In genomic region chr9:24695700-24696404, GRCm38 (mm10) we compare ENCODE assay signal across 8 mouse cellular contexts. TPM values are rescaled to one million over a fixed set of nuclear protein-coding genes. Genes with fewer than 3 reads are reported as not detected.
DNase-seq lines count a peak whose midpoint lies in the region; ATAC-seq lines count a peak whose summit lies in the region.

Gene Dpy19l2, minus strand, starts transcription at chr9:24696293.

- peak within 1 kb of the TSS; percentile 45 for H3K4me3 ChIP-seq in kidney, embryonic 14.5 days (ENCODE audit: low read length)
- H3K4me3 ChIP-seq in midbrain, embryonic 10.5 days: peak within 1 kb of the TSS; percentile 66

- H3K36me3 ChIP-seq in kidney, embryonic 14.5 days (ENCODE audit: control insufficient read depth, insufficient read depth, low read length): no peaks in the 10 kb centered on the region
- H3K36me3 ChIP-seq in midbrain, embryonic 10.5 days: no peaks in the 10 kb centered on the region

- H3K4me2 ChIP-seq in kidney, embryonic 14.5 days (replicated peaks; ENCODE audit: low read depth, low read length): peak within 1 kb of the TSS; percentile 91

- H3K27me3 ChIP-seq in kidney, embryonic 14.5 days (ENCODE audit: control insufficient read depth, insufficient read depth, low read length): peaks cover 13% of the 10 kb centered on the region; the same call in 1 of the 2 replicates
- H3K27me3 ChIP-seq in midbrain, embryonic 10.5 days (ENCODE audit: low read depth, poor library complexity, severe bottlenecking): peaks cover 21% of the 10 kb centered on the region

- peak within 1 kb of the TSS; percentile 23; the same call in 1 of the 2 replicates for H3K9ac ChIP-seq in kidney, embryonic 14.5 days (ENCODE audit: low read depth, low read length)

- WGBS in kidney, embryonic 14.5 days: under 1% methylated on average over 45 of the region's 45 CpGs
- WGBS in midbrain, embryonic 10.5 days: 2% methylated on average over 45 of the region's 45 CpGs

- no peak for DNase-seq in kidney, adult 18-20 months
- peak; percentile 20 to 30 for DNase-seq in frontal cortex, postnatal 36 days (ENCODE audit: low spot score in 2 of 2)
- DNase-seq in layer of hippocampus, postnatal 14 days (ENCODE audit: low spot score in 2 of 2): peak; percentile 10 to 14
- DNase-seq in midbrain, embryonic 10.5 days (ENCODE audit: low spot score): peak; percentile 80
- peak; percentile 60 for DNase-seq in testis, postnatal 10 days (ENCODE audit: low spot score)
- no peak for DNase-seq in spleen, postnatal 14 days (ENCODE audit: low spot score in 2 of 2)

- peak; percentile 93 for ATAC-seq in kidney, embryonic 14.5 days (ENCODE audit: low FRiP score, low TSS enrichment)
- ATAC-seq in common myeloid progenitor, adult 5-6 weeks (replicated peaks; ENCODE audit: low read depth, poor library complexity, severe bottlenecking): peak; percentile 39

- H3K27ac ChIP-seq in kidney, embryonic 14.5 days (ENCODE audit: low read depth, low read length): no peak within 1 kb of the TSS
- H3K27ac ChIP-seq in midbrain, embryonic 10.5 days (replicated peaks): peak within 1 kb of the TSS; percentile 69

- no peaks in the 10 kb centered on the region for H3K9me3 ChIP-seq in kidney, embryonic 14.5 days (ENCODE audit: control insufficient read depth, low read length)
- peaks cover 9% of the 10 kb centered on the region; the same call in 1 of the 2 replicates for H3K9me3 ChIP-seq in midbrain, embryonic 10.5 days (replicated peaks)

- no peaks in the 10 kb centered on the region for H3K4me1 ChIP-seq in kidney, embryonic 14.5 days (ENCODE audit: control insufficient read depth, insufficient read depth, low read length)
- peaks cover 11% of the 10 kb centered on the region; the same call in 1 of the 2 replicates for H3K4me1 ChIP-seq in midbrain, embryonic 10.5 days

RNA-seq across cellular contexts. Expression of gene Dpy19l2, which starts in this region (rescaled TPM):
- polyA plus RNA-seq in kidney, embryonic 14.5 days (2014; fragmentation: Nextera tagmentation; extraction: Ambion mirVana): not detected in 2 replicates
- total RNA-seq in common myeloid progenitor, adult 5-6 weeks (2017): not detected in 2 replicates
- total RNA-seq in layer of hippocampus, postnatal 14 days (2021): under 1 TPM; 0.51 to 0.60 TPM
- 0.10 and 0.11 TPM in 2 replicates for polyA plus RNA-seq in midbrain, embryonic 10.5 days (2016; fragmentation: Nextera tagmentation; extraction: Ambion mirVana)

Comparison
In these comparisons a context has a peak if more than half of its experiments do, and no peak if none do; other contexts are left out.
1. Peak in ATAC-seq, H3K4me3 ChIP-seq, H3K9ac ChIP-seq and H3K4me2 ChIP-seq in kidney, embryonic 14.5 days; RNA of the gene not detected or under 1 TPM.
2. Peak in ATAC-seq in common myeloid progenitor, adult 5-6 weeks; RNA of the gene not detected or under 1 TPM.
3. Peak in DNase-seq in layer of hippocampus, postnatal 14 days; RNA of the gene not detected or under 1 TPM.
4. Peak in DNase-seq, H3K4me3 ChIP-seq and H3K27ac ChIP-seq in midbrain, embryonic 10.5 days; RNA of the gene not detected or under 1 TPM.
5. DNase-seq: peak in frontal cortex, postnatal 36 days (2 of 2) and testis, postnatal 10 days (single experiment); none in kidney, adult 18-20 months (single experiment) and spleen, postnatal 14 days (0 of 2).